Mouse (Mus musculus) stomach, adult 2 months (tissue): ENCODE data around the gene Etv5. TPM values are rescaled to one million over a fixed set of nuclear protein-coding genes. Genes with fewer than 3 reads are reported as not detected.

Source experiments
- polyA plus RNA-seq: library from polyadenylated mRNA; depleted of rRNA; stranded (reverse); fragments of >200 nt; gene quantifications from 2 replicates; pipeline ENCODE4 v1.2.3, GENCODE M21; 2012; rRNA removed

Gene Etv5
- 4.5 and 6.1 TPM in 2 replicates for polyA plus RNA-seq

DNA sequence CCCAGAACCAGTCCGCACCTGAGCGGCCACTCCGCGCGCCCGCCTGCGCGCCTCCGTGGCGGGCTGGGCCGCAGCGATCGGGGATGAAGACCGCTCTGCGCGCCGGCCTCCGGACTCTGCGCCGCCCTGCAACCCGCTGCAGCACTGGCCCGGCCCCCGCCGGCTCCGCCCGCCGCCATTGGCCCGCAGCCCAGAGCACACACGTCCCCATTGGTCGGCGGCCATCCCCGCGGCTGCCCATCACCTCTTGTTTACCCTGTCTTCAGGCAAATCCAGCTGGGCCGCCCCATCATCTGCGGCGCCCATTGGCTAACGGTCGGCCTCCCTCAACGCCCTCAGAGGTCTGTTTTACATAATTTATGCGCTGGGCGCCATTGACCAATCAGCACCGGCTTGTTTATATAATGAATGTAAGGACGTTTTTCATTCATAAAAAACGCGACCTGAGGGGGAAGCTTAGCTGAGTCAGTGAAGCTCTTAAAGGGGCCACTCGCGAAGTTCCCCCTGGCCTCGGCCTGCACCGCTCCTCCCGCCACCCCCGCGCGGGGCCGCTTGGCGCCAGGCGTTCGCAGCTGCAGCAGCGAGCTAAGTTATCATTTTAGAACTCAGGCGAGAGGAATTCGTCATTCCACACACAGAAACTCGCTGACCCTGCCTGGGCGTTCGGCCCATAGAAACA, at the start of gene Etv5:
Gene Etv5 (minus strand): TSS at position 221 of the 679 bp plus-strand sequence.

Other genes with a start within 250 kb of the Etv5 start
- 3.5 and 5.5 TPM in 2 replicates for gene Tra2b, start 173.7 kb downstream of the Etv5 start, polyA plus RNA-seq
- 0.09 and 0.19 TPM in 2 replicates for gene Dgkg, start 217.5 kb upstream of the Etv5 start, polyA plus RNA-seq